Mouse (Mus musculus) midbrain, postnatal 0 days (tissue): ENCODE results near the gene Bola2. TPM values are rescaled to one million over a fixed set of nuclear protein-coding genes. Genes with fewer than 3 reads are reported as not detected.
A peak's percentile ranks its signal among the peaks of the same experiment; 100 is the strongest.

Experiments used
- ATAC-seq: fragments of 200-750 bp; cut with Nextera tagmentation; 2 replicates; pipeline ENCODE4 v1.8.0; 2017; ENCODE audit warnings: moderate number of reproducible peaks, mild to moderate bottlenecking, moderate TSS enrichment, moderate library complexity; ENCODE audit not compliant: low FRiP score
- DNase-seq: peaks from one replicate; pipeline ENCODE4 v3.0.0-alpha.2; 2015; ENCODE audit warnings: low spot score
- H3K27ac ChIP-seq: fragments of 300-500 bp; sonication (generic); 2 replicates; pipeline ENCODE4 v1.5.1; 2014; ENCODE audit warnings: low read depth, mild to moderate bottlenecking, low read length, mixed read lengths
- H3K27me3 ChIP-seq: fragments of 300-500 bp; sonication (generic); 2 replicates; pipeline ENCODE4 v1.6.1; 2014; ENCODE audit warnings: low read length, control low read depth, mixed read lengths; ENCODE audit not compliant: insufficient read depth
- H3K36me3 ChIP-seq: fragments of 300-500 bp; sonication (generic); 2 replicates; pipeline ENCODE4 v1.6.1; 2014; ENCODE audit warnings: low read length, control low read depth, mixed read lengths; ENCODE audit not compliant: insufficient read depth
- H3K4me1 ChIP-seq: fragments of 300-500 bp; sonication (generic); 2 replicates; pipeline ENCODE4 v1.6.1; 2014; ENCODE audit warnings: mild to moderate bottlenecking, control low read depth, antibody characterized with exemption, low read length, mixed read lengths; ENCODE audit not compliant: insufficient read depth
- H3K4me2 ChIP-seq: fragments of 300-500 bp; sonication (generic); 2 replicates; pipeline ENCODE4 v1.6.1; 2014; ENCODE audit warnings: low read depth, mild to moderate bottlenecking, low read length, mixed read lengths; ENCODE audit not compliant: poor library complexity, severe bottlenecking
- H3K4me3 ChIP-seq: fragments of 300-500 bp; sonication (generic); 2 replicates; pipeline ENCODE4 v1.5.1; 2014; ENCODE audit warnings: low read depth, mild to moderate bottlenecking, low read length, moderate library complexity
- H3K9ac ChIP-seq: fragments of 300-500 bp; sonication (generic); replicated peaks from 2 replicates; pipeline ENCODE4 v1.6.1; 2014; ENCODE audit warnings: mild to moderate bottlenecking, low read length, moderate library complexity, mixed read lengths; ENCODE audit not compliant: poor library complexity, severe bottlenecking
- H3K9me3 ChIP-seq: fragments of 300-500 bp; sonication (generic); 2 replicates; pipeline ENCODE4 v1.6.1; 2016; ENCODE audit warnings: low read length, control low read depth
- CTCF ChIP-seq: IDR thresholded peaks from 2 replicates; pipeline ENCODE4 v1.5.1; 2016; ENCODE audit warnings: antibody characterized with exemption, mild to moderate bottlenecking
- WGBS: fragments of 180-500 bp; shearing (Covaris S2); extraction: QIAGEN DNeasy Blood & Tissue Kit; methylation state at CpG from one replicate; pipeline ENCODE4 v1.1.7; 2014; 5-methylcytosine and 5-hydroxymethylcytosine counted together
- polyA plus RNA-seq: library from polyadenylated mRNA; unstranded; fragments of >200 nt; fragmentation: Nextera tagmentation; extraction: Ambion mirVana; gene quantifications from 2 replicates; pipeline ENCODE4 v1.2.1, GENCODE M21; 2015
- total RNA-seq: library from RNA; depleted of rRNA; stranded (reverse); fragments of >200 nt; gene quantifications from 2 replicates; pipeline ENCODE4 v1.2.3, GENCODE M21; 2014

Bola2 gene
- total and polyA plus RNA-seq, 2 experiments from 2014 or later, result 143 to 160 TPM

- H3K9me3 ChIP-seq, result no peaks in the 10 kb centered on the region
- H3K27ac ChIP-seq, result no peak overlapping the region
- 79% methylated on average over 5 of the region's 5 CpGs for WGBS
- ATAC-seq, result no peak
- H3K4me1 ChIP-seq, result peaks cover under 1% of the 10 kb centered on the region; the same call in 1 of the 2 replicates
- H3K4me2 ChIP-seq, result no peak overlapping the region
- H3K27me3 ChIP-seq, result no peaks in the 10 kb centered on the region
- peaks cover 15% of the 10 kb centered on the region for H3K36me3 ChIP-seq
- TF ChIP-seq CTCF, result no peak
- H3K4me3 ChIP-seq, result no peak overlapping the region
- DNase-seq, result no peak
- H3K9ac ChIP-seq, result no peak overlapping the region
Observed at GRCm38 (mm10) chr7:126691676-126692075, 3.5 kb upstream of the Bola2 start.

GRCm38 (mm10) chr7:126692426-126692825 lies 2.8 kb upstream of the Bola2 start:
- WGBS, result 96% methylated on average over 26 of the region's 26 CpGs
- ATAC-seq (no peak), DNase-seq (no peak)
- H3K4me1 ChIP-seq, result peaks cover 7% of the 10 kb centered on the region; the same call in 1 of the 2 replicates
- H3K4me2 ChIP-seq, result no peak overlapping the region
- H3K27me3 ChIP-seq, result no peaks in the 10 kb centered on the region
- no peak for TF ChIP-seq CTCF
- no peaks in the 10 kb centered on the region for H3K9me3 ChIP-seq
- no peak overlapping the region for H3K4me3 ChIP-seq
- no peak overlapping the region for H3K27ac ChIP-seq
- peaks cover 15% of the 10 kb centered on the region for H3K36me3 ChIP-seq
- no peak overlapping the region for H3K9ac ChIP-seq

- no peak overlapping the region for H3K9ac ChIP-seq
- WGBS, result 31% methylated on average over 3 of the region's 3 CpGs
- TF ChIP-seq CTCF, result peak; percentile 89
- DNase-seq (peak; percentile 89), ATAC-seq (no peak)
- no peak overlapping the region for H3K27ac ChIP-seq
- no peak overlapping the region for H3K4me2 ChIP-seq
- no peak overlapping the region for H3K4me3 ChIP-seq
- peaks cover 7% of the 10 kb centered on the region; the same call in 1 of the 2 replicates for H3K4me1 ChIP-seq
- no peaks in the 10 kb centered on the region for H3K9me3 ChIP-seq
- no peaks in the 10 kb centered on the region for H3K27me3 ChIP-seq
- peaks cover 16% of the 10 kb centered on the region for H3K36me3 ChIP-seq
Observed at GRCm38 (mm10) chr7:126693256-126693655, 1.9 kb upstream of the Bola2 start.

GRCm38 (mm10) chr7:126693781-126694180 lies 1.4 kb upstream of the Bola2 start:
- 80% methylated on average over 7 of the region's 7 CpGs for WGBS
- Histone ChIP-seq H3K36me3 (peaks cover 17% of the 10 kb centered on the region), H3K4me1 (peaks cover 7% of the 10 kb centered on the region; the same call in 1 of the 2 replicates), H3K9me3 (no peaks in the 10 kb centered on the region), H3K4me2 (no peak overlapping the region), H3K4me3 (no peak overlapping the region), H3K27me3 (no peaks in the 10 kb centered on the region), H3K27ac (no peak overlapping the region), H3K9ac (no peak overlapping the region)
- ATAC-seq (no peak), DNase-seq (no peak)
- TF ChIP-seq CTCF, result no peak

GRCm38 (mm10) chr7:126694441-126695051 lies 655 bp upstream of the Bola2 start:
- Histone ChIP-seq H3K4me1 (peaks cover 7% of the 10 kb centered on the region; the same call in 1 of the 2 replicates), H3K27ac (no peak overlapping the region), H3K4me2 (peak overlapping the region; percentile 82), H3K9ac (peak overlapping the region; percentile 78), H3K27me3 (no peaks in the 10 kb centered on the region), H3K4me3 (peak overlapping the region; percentile 75), H3K36me3 (peaks cover 21% of the 10 kb centered on the region), H3K9me3 (no peaks in the 10 kb centered on the region)
- ATAC-seq, result no peak
- DNase-seq, result no peak
- TF ChIP-seq CTCF, result no peak
- WGBS, result 21% methylated on average over 10 of the region's 10 CpGs

GRCm38 (mm10) chr7:126695631-126696207 lies 518 bp downstream of the Bola2 start, which contains the start of gene Slx1b:
Gene Slx1b, minus strand, starts transcription at chr7:126695784.
- H3K36me3 ChIP-seq, result peaks cover 31% of the 10 kb centered on the region

More at GRCm38 (mm10) chr7:126695631-126696207, 518 bp downstream of the Bola2 start, which contains the start of gene Slx1b:
- Histone ChIP-seq H3K9ac (peak within 1 kb of the TSS; percentile 78), H3K9me3 (no peaks in the 10 kb centered on the region), H3K4me1 (peaks cover 7% of the 10 kb centered on the region; the same call in 1 of the 2 replicates), H3K27ac (peak within 1 kb of the TSS; percentile 86), H3K27me3 (no peaks in the 10 kb centered on the region), H3K4me3 (peak within 1 kb of the TSS; percentile 75), H3K4me2 (peak within 1 kb of the TSS; percentile 82)
- peak; percentile 97 for TF ChIP-seq CTCF
- 0% methylated on average over 33 of the region's 40 CpGs for WGBS
- ATAC-seq, result peak; percentile 94
- peak; percentile 99 for DNase-seq
